Mouse (Mus musculus) inflammation-experienced regulatory T-cells, adult 16 weeks (primary cell): ENCODE data around the gene Olfr127. TPM values are rescaled to one million over a fixed set of nuclear protein-coding genes. Genes with fewer than 3 reads are reported as not detected.

ENCODE experiments used
- polyA plus RNA-seq: library from polyadenylated mRNA; unstranded; fragments of 100-300 nt; shearing (Covaris generic); gene quantifications from one replicate; pipeline ENCODE4 v1.2.1, GENCODE M21; 2017

Olfr127 gene
- not detected for polyA plus RNA-seq

GRCm38 (mm10) chr17:37900137-37900536 is at the start of gene Olfr127:
Gene Olfr127 (plus strand): TSS chr17:37900437.

GRCm38 (mm10) chr17:37920248-37920647 is 20.0 kb downstream of the Olfr127 start, which contains the start of gene Olfr128:
Gene Olfr128 (plus strand): TSS chr17:37920548.

GRCm38 (mm10) chr17:37952979-37953378 is 52.7 kb downstream of the Olfr127 start, which contains the start of gene Olfr761:
Gene Olfr761 (minus strand): TSS chr17:37953079.

Other genes with a start within 250 kb of the Olfr127 start
- not detected for gene Olfr117, start 236.7 kb upstream of the Olfr127 start, polyA plus RNA-seq
- gene Olfr118, start 233.4 kb upstream of the Olfr127 start, polyA plus RNA-seq: not detected
- gene Olfr119, start 203.9 kb upstream of the Olfr127 start, polyA plus RNA-seq: not detected
- gene Olfr120, start 178.6 kb upstream of the Olfr127 start, polyA plus RNA-seq: not detected
- not detected for gene Olfr121, start 151.6 kb upstream of the Olfr127 start, polyA plus RNA-seq
- not detected for gene Olfr122, start 131.8 kb upstream of the Olfr127 start, polyA plus RNA-seq
- gene Olfr123, start 106.9 kb upstream of the Olfr127 start, polyA plus RNA-seq: not detected
- gene Olfr124, start 100.5 kb upstream of the Olfr127 start, polyA plus RNA-seq: not detected
- gene Olfr125, start 67.5 kb upstream of the Olfr127 start, polyA plus RNA-seq: not detected
- gene Olfr126, start 53.0 kb upstream of the Olfr127 start, polyA plus RNA-seq: not detected
- not detected for gene Olfr128, start 20.1 kb downstream of the Olfr127 start, polyA plus RNA-seq
- gene Olfr761, start 52.6 kb downstream of the Olfr127 start, polyA plus RNA-seq: not detected
- not detected for gene Olfr129, start 159.6 kb downstream of the Olfr127 start, polyA plus RNA-seq
- not detected for gene Olfr130, start 163.5 kb downstream of the Olfr127 start, polyA plus RNA-seq
- gene Olfr131, start 188.3 kb downstream of the Olfr127 start, polyA plus RNA-seq: not detected
- not detected for gene Olfr132, start 234.1 kb downstream of the Olfr127 start, polyA plus RNA-seq
- gene Olfr133, start 244.8 kb downstream of the Olfr127 start, polyA plus RNA-seq: not detected